Mouse (Mus musculus) liver, embryonic 16.5 days (tissue): ENCODE data around the gene Inka2. TPM values are rescaled to one million over a fixed set of nuclear protein-coding genes. Genes with fewer than 3 reads are reported as not detected.
A peak's percentile ranks its signal among the peaks of the same experiment; 100 is the strongest.

ENCODE experiments used
- ATAC-seq: fragments of 200-750 bp; cut with Nextera tagmentation; 2 replicates; pipeline ENCODE4 v1.8.0; 2017; ENCODE audit warnings: low read depth, mild to moderate bottlenecking, moderate number of reproducible peaks, moderate library complexity
- H3K27ac ChIP-seq: fragments of 300-500 bp; sonication (generic); 2 replicates; pipeline ENCODE4 v1.5.1; 2014; ENCODE audit warnings: mild to moderate bottlenecking, low read length
- H3K27me3 ChIP-seq: fragments of 300-500 bp; sonication (generic); 2 replicates; pipeline ENCODE4 v1.6.1; 2014; ENCODE audit warnings: low read depth, low read length, mixed read lengths; ENCODE audit not compliant: control insufficient read depth, insufficient read depth
- H3K36me3 ChIP-seq: fragments of 300-500 bp; sonication (generic); 2 replicates; pipeline ENCODE4 v1.6.1; 2014; ENCODE audit warnings: mild to moderate bottlenecking; ENCODE audit not compliant: control insufficient read depth, insufficient read depth
- H3K4me1 ChIP-seq: fragments of 300-500 bp; sonication (generic); 2 replicates; pipeline ENCODE4 v1.6.1; 2014; ENCODE audit warnings: low read depth, low read length, mixed read lengths; ENCODE audit not compliant: control insufficient read depth
- H3K4me2 ChIP-seq: fragments of 300-500 bp; sonication (generic); 2 replicates; pipeline ENCODE4 v1.6.1; 2014; ENCODE audit warnings: low read depth, low read length, mixed read lengths
- H3K4me3 ChIP-seq: fragments of 300-500 bp; sonication (generic); 2 replicates; pipeline ENCODE4 v1.5.1; 2014; ENCODE audit warnings: low read depth, mild to moderate bottlenecking, low read length
- H3K9ac ChIP-seq: fragments of 300-500 bp; sonication (generic); 2 replicates; pipeline ENCODE4 v1.6.1; 2014; ENCODE audit warnings: low read depth, low read length
- H3K9me3 ChIP-seq: fragments of 300-500 bp; sonication (generic); replicated peaks from 2 replicates; pipeline ENCODE4 v1.6.1; 2016; ENCODE audit warnings: low read length; ENCODE audit not compliant: control insufficient read depth
- WGBS: fragments of 180-500 bp; shearing (Covaris S2); extraction: QIAGEN DNeasy Blood & Tissue Kit; methylation state at CpG from one replicate; pipeline ENCODE4 v1.1.7; 2014; ENCODE audit not compliant: insufficient replicate concordance; 5-methylcytosine and 5-hydroxymethylcytosine counted together
- polyA plus RNA-seq: library from polyadenylated mRNA; unstranded; fragments of >200 nt; fragmentation: Nextera tagmentation; extraction: Ambion mirVana; gene quantifications from 2 replicates; pipeline ENCODE4 v1.2.1, GENCODE M21; 2015

Gene Inka2
- polyA plus RNA-seq, 1 experiment from 2014 or later, result 0.28 TPM

DNA sequence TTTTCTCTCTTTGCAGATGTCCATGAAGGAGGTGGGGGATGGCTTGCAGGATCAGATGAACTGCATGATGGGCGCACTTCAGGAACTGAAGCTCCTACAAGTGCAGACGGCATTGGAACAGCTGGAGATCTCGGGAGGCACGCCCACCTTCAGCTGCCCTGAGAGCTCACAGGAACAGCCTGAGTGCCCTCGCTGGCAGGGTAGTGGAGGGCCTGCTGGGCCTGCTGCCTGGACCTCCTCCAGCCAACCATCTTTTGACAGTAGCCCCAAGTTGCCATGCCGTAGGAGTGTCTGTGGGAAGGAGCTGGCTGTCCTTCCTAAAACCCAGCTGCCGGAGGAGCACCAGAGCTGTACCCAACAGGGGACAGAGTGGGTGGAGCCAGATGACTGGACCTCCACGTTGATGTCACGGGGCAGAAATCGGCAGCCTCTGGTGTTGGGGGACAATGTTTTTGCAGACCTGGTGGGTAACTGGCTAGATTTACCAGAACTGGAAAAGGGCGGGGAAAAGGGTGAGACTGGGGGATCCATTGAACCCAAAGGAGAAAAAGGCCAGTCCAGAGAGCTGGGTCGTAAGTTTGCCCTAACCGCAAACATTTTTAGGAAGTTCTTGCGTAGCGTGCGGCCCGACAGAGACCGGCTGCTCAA, 12.1 kb downstream of the Inka2 start:
- Histone ChIP-seq H3K36me3 (no peaks in the 10 kb centered on the region), H3K4me1 (no peaks in the 10 kb centered on the region), H3K27ac (no peak overlapping the region), H3K4me3 (no peak overlapping the region), H3K9ac (no peak overlapping the region), H3K4me2 (no peak overlapping the region), H3K9me3 (no peaks in the 10 kb centered on the region), H3K27me3 (no peaks in the 10 kb centered on the region)
- ATAC-seq, result no peak
- WGBS, result 69% methylated on average over 18 of the region's 18 CpGs

DNA sequence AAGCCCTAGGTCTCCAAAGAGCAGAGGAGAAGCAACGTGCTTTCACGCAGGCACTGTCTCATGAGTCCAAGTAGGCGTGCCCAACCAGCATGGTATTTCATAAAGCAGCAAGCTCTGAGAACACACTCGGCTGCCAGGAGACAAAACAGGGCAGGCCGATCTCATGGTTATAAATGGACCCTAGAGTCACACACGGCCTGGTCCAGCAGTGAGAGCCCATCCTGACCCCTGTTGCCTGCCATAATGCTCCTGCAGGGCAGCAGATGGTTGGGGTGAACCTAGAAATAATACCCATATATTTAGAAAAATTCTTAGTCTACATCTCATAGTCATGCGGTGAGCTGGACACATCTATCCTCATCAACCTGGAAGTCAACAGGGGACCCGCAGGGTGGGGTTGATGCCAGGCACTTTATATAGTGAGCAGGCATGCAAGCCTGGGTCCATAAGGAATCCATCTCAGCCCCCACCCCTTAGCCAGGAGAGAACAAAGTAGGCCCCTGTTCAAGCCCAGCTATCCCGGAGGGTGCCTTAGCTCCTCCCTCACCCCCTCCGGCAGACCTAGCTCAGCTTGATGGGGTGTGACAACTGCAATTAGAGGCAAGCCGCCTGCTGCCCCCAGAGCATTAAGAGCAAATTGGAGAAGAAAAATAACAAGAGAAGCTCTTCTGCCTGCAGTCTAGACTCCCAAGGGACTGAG, 13.6 kb downstream of the Inka2 start:
- Histone ChIP-seq H3K9me3 (no peaks in the 10 kb centered on the region), H3K27ac (no peak overlapping the region), H3K4me1 (no peaks in the 10 kb centered on the region), H3K27me3 (no peaks in the 10 kb centered on the region), H3K36me3 (no peaks in the 10 kb centered on the region), H3K4me3 (no peak overlapping the region), H3K9ac (no peak overlapping the region), H3K4me2 (no peak overlapping the region)
- 69% methylated on average over 11 of the region's 11 CpGs for WGBS
- no peak for ATAC-seq

DNA sequence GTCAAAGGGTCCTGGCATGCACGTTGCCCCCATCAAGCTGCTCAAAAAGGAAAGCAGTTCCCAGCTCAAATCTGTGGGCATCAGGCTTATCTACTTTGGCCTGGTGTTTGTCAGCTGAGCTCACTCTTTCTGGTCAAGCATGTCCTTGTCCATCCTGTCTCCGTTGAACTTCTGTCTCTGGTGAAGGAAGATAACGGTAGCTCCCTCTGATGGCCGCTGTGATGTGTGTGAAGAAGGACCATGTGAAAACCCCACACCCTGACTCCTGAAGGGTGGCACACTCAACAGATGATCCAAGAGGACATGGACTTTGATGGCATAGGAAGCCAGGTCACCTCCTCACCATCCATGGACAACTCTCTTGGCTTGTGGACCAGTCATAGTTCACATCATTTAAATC, 14.3 kb downstream of the Inka2 start:
- WGBS, result 22% methylated on average over 4 of the region's 4 CpGs
- Histone ChIP-seq H3K4me1 (no peaks in the 10 kb centered on the region), H3K9me3 (no peaks in the 10 kb centered on the region), H3K4me3 (no peak overlapping the region), H3K4me2 (no peak overlapping the region), H3K27ac (no peak overlapping the region), H3K9ac (no peak overlapping the region), H3K36me3 (no peaks in the 10 kb centered on the region), H3K27me3 (no peaks in the 10 kb centered on the region)
- ATAC-seq, result no peak

DNA sequence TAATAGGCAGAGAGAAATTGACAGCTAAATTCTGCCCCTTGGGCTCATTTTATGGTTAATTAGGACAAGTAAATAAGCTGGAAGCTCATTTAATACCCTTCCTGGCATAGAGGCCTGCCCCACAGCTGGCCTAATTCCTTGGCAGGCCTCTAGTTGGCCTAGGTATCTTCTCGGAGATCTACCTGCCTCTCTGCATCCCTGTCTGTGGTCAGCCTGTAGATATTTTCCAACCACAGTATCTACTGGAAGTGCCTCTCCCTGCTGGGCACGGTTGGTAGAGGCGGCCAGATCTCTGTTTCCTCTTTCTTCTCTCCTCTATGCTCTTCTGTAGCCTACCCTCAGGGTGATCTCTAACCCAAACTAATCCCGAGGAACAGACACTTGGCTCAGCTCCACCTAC, 15.6 kb downstream of the Inka2 start:
- no peaks in the 10 kb centered on the region for H3K9me3 ChIP-seq
- H3K36me3 ChIP-seq, result no peaks in the 10 kb centered on the region
- no peak for ATAC-seq
- H3K4me3 ChIP-seq, result no peak overlapping the region
- H3K4me1 ChIP-seq, result no peaks in the 10 kb centered on the region
- H3K9ac ChIP-seq, result no peak overlapping the region
- H3K27me3 ChIP-seq, result no peaks in the 10 kb centered on the region
- no peak overlapping the region for H3K27ac ChIP-seq
- H3K4me2 ChIP-seq, result no peak overlapping the region
- 44% methylated on average over 4 of the region's 4 CpGs for WGBS

DNA sequence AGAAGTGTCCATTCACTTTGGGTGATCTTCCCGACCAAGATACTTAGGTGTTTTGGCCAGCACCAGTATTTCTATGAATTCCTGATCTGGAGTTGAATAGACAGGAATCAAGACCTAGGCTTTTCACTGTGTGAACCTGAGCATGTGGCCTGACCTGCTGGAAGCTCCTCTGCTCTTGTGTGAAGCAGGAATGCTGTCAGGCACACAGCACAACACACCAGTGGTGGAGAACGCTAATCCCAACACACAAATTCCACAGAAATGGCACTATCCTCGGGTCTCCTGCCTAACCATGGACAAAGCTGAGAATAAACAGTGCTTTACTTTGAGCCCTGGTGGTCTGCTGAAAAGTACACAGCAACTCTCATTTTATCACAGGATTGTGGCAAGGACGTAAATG, 16.1 kb downstream of the Inka2 start:
- Histone ChIP-seq H3K4me3 (no peak overlapping the region), H3K27ac (no peak overlapping the region), H3K9ac (no peak overlapping the region), H3K4me1 (no peaks in the 10 kb centered on the region), H3K27me3 (no peaks in the 10 kb centered on the region), H3K36me3 (no peaks in the 10 kb centered on the region), H3K9me3 (no peaks in the 10 kb centered on the region), H3K4me2 (no peak overlapping the region)
- ATAC-seq, result no peak
- WGBS, result 69% methylated on average over 4 of the region's 4 CpGs

DNA sequence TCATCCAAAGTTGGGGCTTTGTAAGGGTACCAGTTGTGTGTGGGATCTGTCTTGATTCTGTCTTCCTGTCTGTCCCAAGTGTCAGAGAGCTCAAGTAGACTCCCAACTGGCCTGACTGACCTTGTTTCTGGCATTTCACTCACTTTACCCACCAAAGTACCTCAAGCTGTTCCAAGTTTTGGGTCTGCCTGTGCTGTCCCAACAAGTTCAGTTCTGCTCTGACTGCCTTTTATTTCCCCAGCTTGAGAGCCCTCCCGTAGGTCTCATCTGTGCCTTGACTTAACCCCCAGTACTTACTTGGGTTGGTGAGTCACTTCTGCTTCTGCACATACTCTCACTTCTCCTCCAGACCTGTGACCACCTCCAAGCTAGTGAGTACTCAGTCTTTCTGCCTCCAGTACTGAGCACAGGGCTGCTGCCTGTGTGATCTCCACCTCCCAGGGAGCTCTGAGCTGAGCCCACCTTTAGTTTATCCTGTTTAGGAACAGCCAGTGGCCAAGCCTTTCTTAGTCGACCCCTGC, 17.3 kb downstream of the Inka2 start:
- Histone ChIP-seq H3K9me3 (no peaks in the 10 kb centered on the region), H3K27ac (no peak overlapping the region), H3K27me3 (no peaks in the 10 kb centered on the region), H3K36me3 (no peaks in the 10 kb centered on the region), H3K4me3 (no peak overlapping the region), H3K4me1 (no peaks in the 10 kb centered on the region), H3K4me2 (no peak overlapping the region), H3K9ac (no peak overlapping the region)
- WGBS, result 59% methylated on average over 2 of the region's 2 CpGs
- ATAC-seq, result peak; percentile 33; the same call in 1 of the 2 replicates

DNA sequence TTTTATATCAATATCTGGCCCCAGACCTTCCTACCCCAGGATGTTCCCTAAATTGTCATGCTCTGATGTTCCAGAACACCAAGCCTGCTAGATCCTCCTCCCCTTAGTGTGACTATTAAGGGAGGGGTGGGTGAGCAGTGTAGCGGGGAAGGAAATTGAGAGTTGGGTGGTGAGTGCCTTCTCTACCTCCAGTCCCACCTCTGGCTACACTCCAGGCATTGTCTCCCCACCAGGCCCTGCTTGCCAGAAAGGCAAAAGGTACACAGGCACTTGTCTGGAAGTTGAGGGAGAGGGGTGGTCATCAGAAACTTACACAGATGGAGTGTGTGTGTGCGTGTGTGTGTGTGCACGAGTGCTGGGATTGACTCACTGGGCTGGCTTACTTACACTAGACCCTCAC, 18.1 kb downstream of the Inka2 start:
- Histone ChIP-seq H3K36me3 (no peaks in the 10 kb centered on the region), H3K9me3 (no peaks in the 10 kb centered on the region), H3K4me2 (no peak overlapping the region), H3K9ac (no peak overlapping the region), H3K27me3 (no peaks in the 10 kb centered on the region), H3K4me3 (no peak overlapping the region), H3K4me1 (no peaks in the 10 kb centered on the region), H3K27ac (no peak overlapping the region)
- WGBS, result 77% methylated on average over 3 of the region's 3 CpGs
- ATAC-seq, result no peak

DNA sequence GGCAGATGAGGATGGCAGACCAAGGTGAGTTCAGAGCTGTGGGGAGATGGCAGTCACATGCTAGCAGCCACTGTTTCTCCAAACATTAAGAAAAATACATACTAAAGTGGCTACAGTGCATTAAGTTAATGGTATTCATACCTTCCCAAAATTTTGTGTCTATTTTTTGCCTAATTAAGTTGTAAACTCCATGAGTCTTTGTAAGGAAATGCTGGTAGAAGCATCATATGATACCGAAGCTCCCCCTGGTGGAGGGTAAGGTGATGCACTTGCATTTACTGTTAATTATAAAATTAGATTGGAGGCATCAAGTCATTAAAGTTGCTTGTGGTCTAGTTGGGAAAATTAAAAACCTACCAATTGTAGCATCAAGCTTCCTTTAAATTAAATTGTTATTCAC, 21.6 kb downstream of the Inka2 start:
- no peak for ATAC-seq

DNA sequence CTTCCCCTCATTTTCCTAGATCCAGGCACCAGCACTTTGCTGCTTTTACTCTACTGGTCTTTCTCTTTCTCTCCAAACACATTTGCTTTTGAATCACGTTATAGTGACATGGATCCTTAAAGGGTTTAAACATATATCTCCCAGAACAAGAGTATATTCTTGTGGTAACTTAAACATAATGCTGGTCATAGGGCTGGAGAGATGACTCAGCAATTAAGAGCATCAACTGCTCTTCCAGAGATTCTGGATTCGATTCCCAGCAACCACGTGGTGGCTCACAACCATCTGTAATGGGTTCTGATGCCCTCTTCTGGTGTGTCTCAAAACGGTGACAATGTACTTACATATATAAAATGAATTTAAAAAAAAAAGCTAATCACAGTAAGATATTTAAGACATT, 28.0 kb downstream of the Inka2 start:
- Histone ChIP-seq H3K4me3 (no peak overlapping the region), H3K4me1 (no peaks in the 10 kb centered on the region), H3K36me3 (peaks cover 31% of the 10 kb centered on the region), H3K27ac (no peak overlapping the region), H3K27me3 (no peaks in the 10 kb centered on the region), H3K4me2 (no peak overlapping the region), H3K9ac (no peak overlapping the region), H3K9me3 (no peaks in the 10 kb centered on the region)
- WGBS, result 86% methylated on average over 4 of the region's 4 CpGs
- no peak for ATAC-seq

More for the DNA sequence above, 21.6 kb downstream of the Inka2 start:
- no peak overlapping the region for H3K9ac ChIP-seq
- H3K27me3 ChIP-seq, result no peaks in the 10 kb centered on the region
- H3K4me3 ChIP-seq, result no peak overlapping the region
- H3K9me3 ChIP-seq, result no peaks in the 10 kb centered on the region
- H3K4me2 ChIP-seq, result no peak overlapping the region
- H3K27ac ChIP-seq, result no peak overlapping the region
- H3K36me3 ChIP-seq, result peaks cover 5% of the 10 kb centered on the region
- H3K4me1 ChIP-seq, result no peaks in the 10 kb centered on the region
- 0% methylated on average over 1 of the region's 1 CpGs for WGBS
